Mouse (Mus musculus): ENCODE measurements around the gene 9430015G10Rik.

DNA sequence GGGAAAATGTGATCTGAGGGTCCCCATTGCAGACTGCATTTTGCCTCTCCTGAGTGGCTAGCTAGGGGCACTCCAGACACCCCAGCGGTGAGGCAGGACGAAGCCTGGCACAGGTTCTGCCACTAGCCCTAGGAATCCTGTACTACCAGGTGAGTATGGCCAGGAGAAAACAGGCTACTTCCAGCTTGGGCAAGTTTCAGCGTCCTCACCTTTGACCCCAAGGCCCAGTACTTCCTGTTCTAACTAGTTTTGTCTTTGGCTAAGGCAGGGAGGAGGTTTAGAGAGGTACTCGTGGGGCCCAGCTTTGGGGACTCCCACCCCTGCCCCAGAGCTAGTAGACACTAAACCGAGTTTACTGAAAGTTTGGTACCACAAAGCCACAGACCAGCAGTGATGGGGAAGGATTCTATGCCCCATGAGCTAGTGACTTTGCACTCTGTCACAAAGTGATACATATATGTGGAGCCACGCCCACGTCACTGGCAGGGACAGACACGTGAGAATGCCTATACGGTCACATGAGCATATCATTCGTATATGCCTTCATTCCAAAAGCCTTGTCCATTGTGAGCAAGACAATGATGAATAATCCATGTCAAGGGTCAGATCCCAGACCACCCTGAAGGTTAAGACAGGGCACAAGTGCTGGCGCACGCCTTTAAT lies 24.3 kb downstream of the 9430015G10Rik start:
- TF ChIP-seq CTCF (conservative IDR thresholded peaks at IDR 0.05; ENCODE audit: low read length) (no peak), POU5F1 (IDR thresholded peaks at IDR 0.05; ENCODE audit: borderline replicate concordance, low read length) (no peak)
